Mouse (Mus musculus) heart, postnatal 0 days (tissue): ENCODE measurements around the gene Exosc10.

Experiments
- CTCF ChIP-seq: IDR thresholded peaks from 2 replicates; pipeline ENCODE4 v1.5.1; 2016; ENCODE audit warnings: antibody characterized with exemption, control low read depth, low read depth
- EP300 ChIP-seq: IDR thresholded peaks from 2 replicates; pipeline ENCODE4 v1.6.1; 2016; ENCODE audit warnings: antibody characterized with exemption, low read depth

DNA sequence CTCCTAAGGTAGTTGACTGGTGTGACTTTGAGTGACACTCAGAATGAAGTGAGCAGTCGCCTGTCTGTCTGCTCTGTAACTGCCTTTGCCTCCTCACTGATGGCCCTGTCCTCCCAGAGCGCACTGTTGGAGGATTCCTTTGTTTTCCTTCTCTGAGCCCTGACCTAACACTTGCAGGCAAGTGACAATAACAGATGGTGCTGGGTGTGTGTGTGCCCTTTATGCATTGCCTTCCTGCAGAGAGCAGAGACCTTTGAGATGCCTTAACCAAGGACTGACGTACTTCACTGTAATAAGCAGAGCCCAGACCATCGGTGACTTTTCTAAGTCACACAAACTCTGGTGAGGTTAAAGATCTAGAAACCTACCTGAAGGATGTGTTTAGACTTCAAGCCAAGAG lies 26.9 kb upstream of the Exosc10 start:
- TF ChIP-seq CTCF: no peak
- no peak for TF ChIP-seq EP300
